Comparison of ENCODE assay signal across 24 mouse cellular contexts in genomic region chr10:120696481-120696880, GRCm38 (mm10).
DNase-seq lines count a peak whose midpoint lies in the region; ATAC-seq and TF ChIP-seq lines count a peak whose summit lies in the region.
"Had no signal": no experiment of that assay in that cellular context is flagged by ENCODE, and none has a peak within 500 bp of the region (broad histone marks: within the 10 kb centered on the region; RNA-seq: fewer than 3 reads in every experiment).

No protein-coding gene starts in this region.

- 16% methylated on average over 2 of the region's 2 CpGs for WGBS in heart, embryonic 10.5 days
- WGBS in heart, adult 2 months, result 67% methylated on average over 2 of the region's 2 CpGs
- 27% methylated on average over 2 of the region's 2 CpGs for WGBS in liver, embryonic 12.5 days (ENCODE audit: insufficient replicate concordance)
- WGBS in intestine, embryonic 15.5 days, result 63% methylated on average over 2 of the region's 2 CpGs
- WGBS in midbrain, embryonic 10.5 days, result 72% methylated on average over 2 of the region's 2 CpGs

- H3K9ac ChIP-seq in heart, adult 2 months (ENCODE audit: low read depth, low read length), result no peak overlapping the region
- H3K9ac ChIP-seq in liver, embryonic 12.5 days, result no peak overlapping the region
- H3K9ac ChIP-seq in intestine, embryonic 15.5 days, result no peak overlapping the region
- H3K9ac ChIP-seq: limb, embryonic 12.5 days; liver, postnatal 0 days had no signal

- no peaks in the 10 kb centered on the region for H3K79me2 ChIP-seq in heart, adult 2 months (replicated peaks; ENCODE audit: control insufficient read depth, insufficient read depth, low read length)

- TF ChIP-seq CTCF in heart, adult 2 months (IDR thresholded peaks at IDR 0.05), result no peak

- ATAC-seq in liver, embryonic 12.5 days, result no peak
- ATAC-seq in intestine, embryonic 15.5 days, result no peak
- ATAC-seq: forebrain, embryonic 14.5 days; hindbrain, postnatal 0 days; liver, postnatal 0 days had no signal

- no peak for TF ChIP-seq EP300 in heart, adult 2 months (IDR thresholded peaks at IDR 0.05; ENCODE audit: insufficient read depth, low read depth, low read length)

- DNase-seq in heart, embryonic 10.5 days (ENCODE audit: low spot score), result peak; percentile 88
- no peak for DNase-seq in heart, adult 2 months
- DNase-seq in liver, result no peak
- DNase-seq in midbrain, embryonic 10.5 days (ENCODE audit: low spot score), result no peak
- no peak for DNase-seq in kidney, adult 8-10 months
- DNase-seq: adrenal gland, postnatal 25 days; cerebellum, adult 18-20 months; cerebellum, postnatal 10 days; gastrocnemius, postnatal 14 days; heart, postnatal 10 days; kidney, adult 18-20 months; kidney, postnatal 36 days; liver, postnatal 0 days; lung, postnatal 4 days; midbrain, embryonic 14.5 days had no signal

- H3K27me3 ChIP-seq in heart, embryonic 10.5 days (ENCODE audit: insufficient read depth, poor library complexity, severe bottlenecking), result no peaks in the 10 kb centered on the region
- no peaks in the 10 kb centered on the region for H3K27me3 ChIP-seq in heart, adult 2 months (ENCODE audit: control insufficient read depth, insufficient read depth, low read length)
- no peaks in the 10 kb centered on the region for H3K27me3 ChIP-seq in liver, embryonic 12.5 days (replicated peaks)
- H3K27me3 ChIP-seq in intestine, embryonic 15.5 days (replicated peaks), result no peaks in the 10 kb centered on the region
- H3K27me3 ChIP-seq in midbrain, embryonic 10.5 days (ENCODE audit: low read depth, poor library complexity, severe bottlenecking), result peaks cover 45% of the 10 kb centered on the region
- H3K27me3 ChIP-seq: limb, embryonic 12.5 days; megakaryocyte, embryonic 14.5 days had no signal

- intact Hi-C loops in heart, adult 2 months (cut with DNase I), result no loop called here

- H3K4me2 ChIP-seq in liver, embryonic 12.5 days, result peak overlapping the region; percentile 53; the same call in 1 of the 2 replicates
- no peak overlapping the region for H3K4me2 ChIP-seq in intestine, embryonic 15.5 days (replicated peaks)

- H3K4me1 ChIP-seq in heart, embryonic 10.5 days, result peaks cover 59% of the 10 kb centered on the region
- H3K4me1 ChIP-seq in heart, adult 2 months (ENCODE audit: control insufficient read depth, insufficient read depth, low read length), result no peaks in the 10 kb centered on the region; the same call in 1 of the 2 replicates
- H3K4me1 ChIP-seq in liver, embryonic 12.5 days, result peaks cover 43% of the 10 kb centered on the region
- H3K4me1 ChIP-seq in intestine, embryonic 15.5 days (replicated peaks), result peaks cover 22% of the 10 kb centered on the region
- peaks cover 22% of the 10 kb centered on the region for H3K4me1 ChIP-seq in midbrain, embryonic 10.5 days

- H3K27ac ChIP-seq in heart, embryonic 10.5 days, result peak overlapping the region; percentile 83
- no peak overlapping the region for H3K27ac ChIP-seq in heart, adult 2 months
- H3K27ac ChIP-seq in liver, embryonic 12.5 days, result no peak overlapping the region
- H3K27ac ChIP-seq in intestine, embryonic 15.5 days, result peak overlapping the region; percentile 40
- H3K27ac ChIP-seq in midbrain, embryonic 10.5 days (replicated peaks), result no peak overlapping the region
- H3K27ac ChIP-seq: hindbrain, postnatal 0 days; layer of hippocampus, adult 2 months; left cerebral cortex, adult 2 months had no signal

- no peaks in the 10 kb centered on the region for H3K9me3 ChIP-seq in heart, embryonic 10.5 days
- H3K9me3 ChIP-seq in liver, embryonic 12.5 days (replicated peaks), result no peaks in the 10 kb centered on the region
- H3K9me3 ChIP-seq in intestine, embryonic 15.5 days, result no peaks in the 10 kb centered on the region
- H3K9me3 ChIP-seq in midbrain, embryonic 10.5 days (replicated peaks), result no peaks in the 10 kb centered on the region
- H3K9me3 ChIP-seq: hindbrain, embryonic 10.5 days; limb, embryonic 12.5 days; megakaryocyte, embryonic 14.5 days had no signal

- no peak for TF ChIP-seq POLR2A in heart, adult 2 months (IDR thresholded peaks at IDR 0.05; ENCODE audit: insufficient read depth, low read depth, low read length)

- H3K36me3 ChIP-seq in heart, embryonic 10.5 days, result no peaks in the 10 kb centered on the region
- H3K36me3 ChIP-seq in heart, adult 2 months (ENCODE audit: control insufficient read depth, insufficient read depth, low read length), result no peaks in the 10 kb centered on the region
- H3K36me3 ChIP-seq in liver, embryonic 12.5 days, result no peaks in the 10 kb centered on the region
- H3K36me3 ChIP-seq in intestine, embryonic 15.5 days, result no peaks in the 10 kb centered on the region
- no peaks in the 10 kb centered on the region for H3K36me3 ChIP-seq in midbrain, embryonic 10.5 days
- H3K36me3 ChIP-seq: hindbrain, embryonic 10.5 days; limb, embryonic 12.5 days had no signal

- no peak overlapping the region for H3K4me3 ChIP-seq in heart, embryonic 10.5 days
- H3K4me3 ChIP-seq in heart, adult 2 months, result no peak overlapping the region
- no peak overlapping the region for H3K4me3 ChIP-seq in liver, embryonic 12.5 days
- H3K4me3 ChIP-seq in intestine, embryonic 15.5 days (replicated peaks), result no peak overlapping the region
- no peak overlapping the region for H3K4me3 ChIP-seq in midbrain, embryonic 10.5 days
- H3K4me3 ChIP-seq: layer of hippocampus, adult 2 months; left cerebral cortex, adult 2 months; limb, embryonic 12.5 days; megakaryocyte, embryonic 14.5 days had no signal

Comparison
In these comparisons a context has a peak if more than half of its experiments do, and no peak if none do; other contexts are left out.
1. H3K27ac ChIP-seq: peak in heart, embryonic 10.5 days (single experiment) and intestine, embryonic 15.5 days (single experiment); none in heart, adult 2 months (single experiment), liver, embryonic 12.5 days (single experiment) and midbrain, embryonic 10.5 days (single experiment).